Mouse (Mus musculus): ENCODE results near the gene Gpatch2.

Gpatch2 gene

DNA sequence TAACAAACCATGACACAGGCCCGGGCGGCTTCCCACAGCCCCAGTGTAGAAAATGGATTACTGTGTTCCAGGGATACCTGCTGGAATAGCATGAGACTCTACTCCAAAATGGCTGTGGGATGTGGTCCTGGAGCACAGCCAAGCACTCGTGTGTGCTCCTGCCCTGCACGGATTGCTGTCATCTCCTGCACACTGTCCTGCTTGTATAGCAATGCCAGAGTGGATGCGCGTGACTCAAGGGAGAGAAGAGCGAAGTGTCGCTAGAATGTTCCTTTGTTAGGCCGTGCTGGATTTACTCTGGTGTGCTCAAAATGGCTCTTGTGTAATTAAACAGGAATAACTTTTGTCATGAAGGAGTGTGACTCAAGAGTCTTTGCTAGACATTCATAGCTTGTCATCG is 87.9 kb downstream of the Gpatch2 start:
- DNase-seq (ENCODE audit: low read depth in 2 of 2, low spot score in 2 of 2) = no peak

DNA sequence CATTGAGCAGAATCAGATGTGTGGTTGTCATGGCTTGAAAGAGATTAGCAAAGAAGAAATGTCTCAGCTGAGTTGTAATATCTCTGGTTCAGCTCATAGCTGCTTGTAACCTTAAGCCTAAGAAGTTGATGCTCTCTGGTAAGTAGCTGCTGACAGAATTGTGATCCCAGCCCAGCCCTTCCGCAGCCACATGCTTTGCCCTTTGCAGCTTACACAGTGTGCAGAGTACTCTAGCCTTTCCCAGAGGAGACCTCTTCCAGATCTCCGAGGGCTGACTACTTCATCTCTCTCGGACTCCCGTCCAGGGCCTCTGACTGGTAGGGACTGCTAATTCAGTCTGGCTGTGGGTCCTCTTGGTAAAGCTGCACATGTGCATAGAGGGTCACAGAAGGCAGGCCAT is 92.0 kb downstream of the Gpatch2 start:
- DNase-seq (ENCODE audit: low read depth in 2 of 2, low spot score in 2 of 2) = no peak

DNA sequence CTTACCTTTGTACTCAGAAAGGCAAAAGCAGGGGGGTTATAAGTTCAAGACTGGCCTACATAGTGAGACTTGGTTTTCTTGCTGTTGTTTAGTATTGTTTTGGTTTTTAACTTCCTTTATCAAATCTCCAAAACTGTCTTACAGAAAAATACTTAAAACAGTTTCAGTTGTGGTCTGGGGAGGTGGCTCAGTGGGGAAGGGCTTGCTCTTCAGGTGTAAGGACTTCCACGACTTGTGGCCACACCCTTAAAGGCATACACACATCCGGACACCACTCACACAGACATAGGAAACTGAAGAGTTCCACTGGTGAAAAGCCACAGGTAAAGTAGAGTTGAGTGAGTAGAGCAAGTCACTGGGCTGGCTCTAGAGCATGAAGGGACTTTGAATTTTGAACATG is 93.2 kb downstream of the Gpatch2 start:
- no peak for DNase-seq (ENCODE audit: low read depth in 2 of 2, low spot score in 2 of 2)

DNA sequence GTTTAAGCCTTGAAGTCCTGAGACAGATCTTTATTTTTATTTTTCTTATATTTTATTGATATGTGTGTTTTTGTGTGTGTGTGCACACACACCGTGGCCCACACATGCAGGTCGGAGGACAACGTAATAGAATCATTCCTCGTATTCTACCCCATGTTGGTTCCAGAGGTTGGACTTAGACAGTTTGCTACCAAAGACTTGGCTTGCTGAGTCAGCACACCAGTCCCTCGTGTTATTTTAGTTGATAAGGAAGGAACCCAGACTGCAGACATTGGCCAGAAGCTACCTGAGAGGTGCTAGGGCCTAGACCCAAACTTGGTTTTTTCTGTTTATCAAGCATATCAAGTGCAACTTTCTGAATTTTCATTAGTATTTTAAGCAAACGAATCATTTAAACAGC is 95.8 kb downstream of the Gpatch2 start:
- no peak for DNase-seq (ENCODE audit: low read depth in 2 of 2, low spot score in 2 of 2)

DNA sequence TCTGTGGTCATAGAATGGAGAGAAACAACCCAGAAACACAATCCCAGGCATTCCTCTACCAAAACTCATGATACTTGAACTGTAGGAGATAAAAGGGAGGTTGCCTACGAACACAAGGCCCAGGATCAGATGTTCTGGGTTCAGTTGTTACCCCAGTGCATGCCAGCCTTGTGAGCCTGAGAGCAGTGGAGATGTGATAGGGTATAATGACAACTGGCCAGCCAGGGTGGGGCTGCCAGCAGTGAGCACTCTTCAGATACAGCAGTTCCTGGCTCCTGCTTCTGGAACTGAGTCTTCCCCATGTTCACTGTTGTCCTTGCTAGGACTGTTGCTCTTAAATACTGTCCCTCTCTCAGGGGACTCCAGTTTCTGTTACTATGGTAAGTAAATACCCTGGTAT is 98.0 kb downstream of the Gpatch2 start:
- no peak for DNase-seq (ENCODE audit: low read depth in 2 of 2, low spot score in 2 of 2)

DNA sequence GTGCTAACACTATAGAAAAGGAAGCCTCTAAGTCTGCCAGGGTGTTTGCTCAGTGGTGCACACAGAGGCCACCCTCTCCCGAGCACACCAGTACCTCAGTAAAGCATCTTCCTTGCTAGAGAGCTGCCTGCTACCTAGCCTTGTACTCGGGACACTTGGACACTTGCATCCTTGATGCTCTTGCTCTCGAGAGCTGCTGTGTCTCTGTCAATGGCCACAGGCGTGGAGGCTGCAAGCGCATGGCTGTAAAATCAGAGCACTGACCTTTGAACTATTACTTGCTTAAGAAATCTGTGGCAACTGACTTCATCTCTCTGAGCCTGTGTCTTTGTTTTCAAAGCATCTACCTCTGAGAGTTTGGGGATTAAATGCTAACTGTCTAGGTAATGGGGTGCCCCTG is 98.5 kb downstream of the Gpatch2 start:
- DNase-seq (ENCODE audit: low read depth in 2 of 2, low spot score in 2 of 2) = no peak

DNA sequence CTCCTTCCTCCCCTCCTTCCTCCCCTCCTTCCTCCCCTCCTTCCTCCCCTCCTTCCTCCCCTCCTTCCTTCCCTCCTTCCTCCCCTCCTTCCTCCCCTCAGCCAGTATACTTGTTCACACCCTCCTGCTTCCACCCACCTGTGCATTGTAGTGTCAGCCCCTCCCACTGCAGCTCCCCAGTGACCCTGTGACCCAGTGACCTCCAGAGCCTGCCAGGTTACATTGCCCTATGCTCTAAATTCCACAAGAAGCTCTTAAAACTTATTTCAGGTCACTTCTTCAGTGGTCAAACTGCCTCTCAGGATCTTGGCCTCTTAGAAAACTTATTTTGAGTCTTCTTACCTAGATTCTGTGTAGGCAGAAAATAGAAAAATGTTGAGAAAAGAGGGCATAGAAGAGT is 99.2 kb downstream of the Gpatch2 start:
- no peak for DNase-seq (ENCODE audit: low read depth in 2 of 2, low spot score in 2 of 2)

DNA sequence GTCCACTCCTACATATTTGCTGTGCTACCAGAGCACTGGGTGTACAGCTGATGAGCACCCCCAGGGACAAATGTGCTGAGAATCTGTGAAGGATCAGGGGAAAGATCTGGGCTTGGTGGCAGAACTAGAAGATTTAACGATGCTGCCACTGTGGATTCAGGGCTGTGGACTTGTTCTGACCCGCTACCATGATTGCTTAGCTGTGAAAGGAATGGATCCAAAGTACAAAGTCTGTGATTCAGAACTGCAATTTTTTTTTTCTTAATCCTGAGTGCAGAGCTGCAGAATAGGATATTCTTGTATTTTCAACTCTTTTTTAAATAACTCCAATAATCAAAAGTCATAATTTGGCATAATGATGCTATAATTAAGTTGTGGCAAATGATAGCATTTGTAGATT is 100.5 kb downstream of the Gpatch2 start:
- DNase-seq (ENCODE audit: low read depth in 2 of 2, low spot score in 2 of 2) = no peak

DNA sequence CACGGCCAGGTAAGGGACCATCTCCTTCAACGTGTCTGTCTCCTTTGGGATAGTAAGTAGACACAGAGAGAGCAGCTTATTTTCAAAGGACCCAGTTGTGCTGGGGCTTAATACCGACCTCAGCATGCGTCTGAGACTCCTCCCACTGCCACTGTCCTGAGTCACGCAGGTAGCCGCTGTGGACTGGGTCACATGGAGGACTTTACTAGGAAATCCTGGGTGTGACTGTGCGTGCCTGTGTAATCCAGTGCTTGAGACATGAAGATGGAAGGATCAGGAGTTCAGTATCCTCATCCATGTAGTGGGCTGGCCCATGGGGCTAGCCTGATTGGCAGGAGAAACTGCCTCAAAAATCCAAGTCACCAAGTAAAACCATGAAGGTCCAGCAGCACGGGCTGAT is 101.2 kb downstream of the Gpatch2 start:
- no peak for DNase-seq (ENCODE audit: low read depth in 2 of 2, low spot score in 2 of 2)

DNA sequence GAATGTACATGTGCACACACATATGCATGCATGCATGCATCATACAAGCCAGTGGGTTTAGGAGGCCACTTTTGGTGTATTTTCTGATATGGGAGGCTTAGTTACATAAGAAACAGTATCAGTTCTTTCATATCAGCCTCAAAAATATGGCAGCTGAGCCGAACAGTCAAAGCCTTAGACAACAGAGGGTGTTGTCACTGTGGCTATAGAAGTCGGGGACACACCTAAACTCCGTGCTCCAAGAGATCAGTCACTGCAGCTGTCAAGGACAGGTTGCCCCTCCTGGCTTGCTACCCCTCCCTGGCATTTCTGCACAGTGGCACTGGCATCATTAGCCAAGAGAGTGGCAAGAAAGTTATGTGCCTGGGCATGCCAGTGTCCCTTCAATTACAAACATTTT is 106.5 kb downstream of the Gpatch2 start:
- DNase-seq (ENCODE audit: low read depth in 2 of 2, low spot score in 2 of 2) = no peak

DNA sequence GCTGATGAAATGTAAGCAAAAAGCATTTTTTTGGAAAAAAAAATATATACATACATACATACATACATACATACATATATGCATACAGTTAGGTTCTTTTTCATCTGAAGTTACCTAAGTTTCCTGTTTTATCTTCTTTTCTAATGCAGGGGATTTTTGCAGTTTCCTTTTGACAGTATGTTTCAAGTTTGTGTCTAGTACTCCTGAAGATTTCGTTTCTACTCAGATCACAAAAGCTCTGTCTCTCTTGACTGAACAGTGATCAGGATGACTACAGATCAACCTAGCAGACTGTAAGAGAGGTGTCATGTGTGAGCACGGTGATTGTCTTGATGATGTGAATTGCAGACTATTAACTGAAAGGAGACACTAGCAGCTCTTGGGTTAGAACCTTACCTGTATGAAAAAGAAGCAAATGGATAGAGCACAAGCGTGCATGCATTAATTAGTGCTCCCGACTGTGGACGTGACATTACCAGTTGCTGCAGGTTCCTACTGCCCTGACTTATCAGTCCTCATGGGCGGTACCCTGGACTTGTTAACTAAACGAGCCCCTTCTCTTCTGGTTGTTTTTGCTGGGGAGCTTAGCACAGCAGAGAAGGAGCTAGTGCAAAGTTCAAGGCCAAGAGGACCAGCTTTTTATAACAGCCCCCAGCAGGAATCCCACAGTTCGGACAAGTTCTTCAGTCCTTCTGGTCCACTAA is 107.3 kb downstream of the Gpatch2 start:
- DNase-seq (ENCODE audit: low read depth in 2 of 2, low spot score in 2 of 2) = no peak

DNA sequence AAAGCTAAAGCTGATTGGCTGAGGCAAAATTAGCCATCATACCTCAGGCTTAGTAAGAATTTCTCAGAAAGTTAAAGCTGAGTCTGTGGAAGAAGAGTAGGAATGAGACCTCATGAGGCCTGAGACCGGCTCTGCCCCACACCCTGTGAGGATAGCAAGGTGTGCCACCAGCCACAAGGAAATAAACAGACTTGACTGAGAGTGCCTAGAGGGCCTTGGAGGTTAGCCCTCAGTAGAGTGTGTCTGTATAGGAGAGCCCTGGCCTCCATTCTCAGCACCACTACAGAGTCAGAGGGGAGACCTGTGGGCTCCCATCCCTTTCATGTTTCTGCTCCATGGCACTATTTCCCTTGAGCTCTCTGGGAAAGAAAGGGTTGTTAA is 107.9 kb downstream of the Gpatch2 start:
- DNase-seq (ENCODE audit: low read depth in 2 of 2, low spot score in 2 of 2) = no peak

DNA sequence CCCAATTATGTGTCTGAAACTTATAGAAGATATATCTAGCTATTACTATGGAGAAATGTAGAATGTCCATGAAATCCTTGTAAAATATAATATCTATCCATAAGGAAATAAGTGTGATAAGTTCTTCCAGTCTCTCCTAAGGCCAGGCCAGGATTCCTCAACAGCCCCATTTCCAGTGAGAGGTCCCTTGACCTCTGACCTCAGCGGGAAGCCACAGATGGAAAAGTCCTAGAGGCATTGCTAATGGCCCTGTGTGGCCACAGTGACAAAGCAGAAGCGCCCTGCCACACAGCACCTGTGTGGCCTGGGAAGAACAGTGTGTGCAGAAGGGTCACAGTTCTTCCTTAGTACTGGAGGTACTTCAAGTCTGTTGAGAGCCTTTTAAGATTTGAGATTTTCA is 127.2 kb downstream of the Gpatch2 start:
- DNase-seq (ENCODE audit: low read depth in 2 of 2, low spot score in 2 of 2) = no peak

DNA sequence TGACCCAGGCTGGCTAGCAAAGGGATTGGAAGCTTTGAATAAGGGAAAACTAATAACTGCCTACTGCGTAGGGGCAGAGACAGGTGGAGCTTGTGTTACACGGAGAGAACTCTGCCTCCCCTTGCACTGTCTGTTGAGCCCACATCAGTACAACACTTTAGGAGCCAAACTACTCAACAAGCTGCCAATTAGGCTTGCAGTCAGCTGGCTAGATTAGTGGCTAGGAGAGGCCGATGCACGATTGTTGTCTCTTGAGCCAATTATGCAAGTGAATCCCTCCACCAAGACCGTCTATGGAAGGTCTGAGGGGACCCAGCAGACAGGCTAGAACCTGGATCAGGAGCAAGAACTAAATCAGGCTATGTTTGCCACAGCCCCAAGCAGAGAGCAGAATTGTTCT is 129.8 kb downstream of the Gpatch2 start:
- no peak for DNase-seq (ENCODE audit: low read depth in 2 of 2, low spot score in 2 of 2)

DNA sequence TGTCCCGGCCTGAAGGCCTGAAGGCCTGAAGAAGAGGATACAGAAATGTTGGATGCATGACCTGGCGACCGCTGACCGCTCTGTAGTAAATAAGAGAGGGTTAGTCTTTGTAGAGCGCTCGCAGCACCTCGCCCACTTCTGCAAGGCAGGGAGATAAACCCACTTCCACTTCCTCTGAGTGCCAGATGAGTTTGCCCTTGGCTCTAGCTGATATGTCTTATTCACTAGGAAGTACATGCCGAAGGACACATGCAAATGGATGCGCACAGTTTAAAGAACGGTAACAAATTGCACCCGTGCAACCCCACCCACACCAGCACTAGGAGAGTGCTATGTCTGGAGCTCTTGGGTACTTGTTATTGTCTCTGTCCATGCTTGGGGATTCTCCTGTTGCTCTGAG is 131.6 kb downstream of the Gpatch2 start:
- no peak for DNase-seq (ENCODE audit: low read depth in 2 of 2, low spot score in 2 of 2)

DNA sequence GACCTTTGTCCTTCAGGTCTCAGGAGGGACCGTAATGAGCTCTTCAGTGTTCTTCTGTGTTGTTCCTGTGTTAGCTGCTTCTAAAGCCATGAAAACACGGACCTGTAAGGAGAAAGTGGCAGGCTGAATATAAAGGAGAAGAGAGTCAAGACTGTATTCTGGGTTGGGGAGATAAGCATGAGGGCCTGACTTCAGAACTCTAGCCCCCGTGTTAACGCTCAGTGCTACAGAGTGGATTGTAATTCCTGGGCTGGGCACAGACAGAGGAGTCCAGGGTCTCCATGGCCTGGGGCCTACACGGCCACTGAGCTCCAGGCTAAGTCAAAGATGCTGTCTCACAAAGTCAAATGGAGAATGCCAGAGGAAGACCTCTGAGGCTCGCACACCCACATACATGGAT is 132.3 kb downstream of the Gpatch2 start:
- no peak for DNase-seq (ENCODE audit: low read depth in 2 of 2, low spot score in 2 of 2)

DNA sequence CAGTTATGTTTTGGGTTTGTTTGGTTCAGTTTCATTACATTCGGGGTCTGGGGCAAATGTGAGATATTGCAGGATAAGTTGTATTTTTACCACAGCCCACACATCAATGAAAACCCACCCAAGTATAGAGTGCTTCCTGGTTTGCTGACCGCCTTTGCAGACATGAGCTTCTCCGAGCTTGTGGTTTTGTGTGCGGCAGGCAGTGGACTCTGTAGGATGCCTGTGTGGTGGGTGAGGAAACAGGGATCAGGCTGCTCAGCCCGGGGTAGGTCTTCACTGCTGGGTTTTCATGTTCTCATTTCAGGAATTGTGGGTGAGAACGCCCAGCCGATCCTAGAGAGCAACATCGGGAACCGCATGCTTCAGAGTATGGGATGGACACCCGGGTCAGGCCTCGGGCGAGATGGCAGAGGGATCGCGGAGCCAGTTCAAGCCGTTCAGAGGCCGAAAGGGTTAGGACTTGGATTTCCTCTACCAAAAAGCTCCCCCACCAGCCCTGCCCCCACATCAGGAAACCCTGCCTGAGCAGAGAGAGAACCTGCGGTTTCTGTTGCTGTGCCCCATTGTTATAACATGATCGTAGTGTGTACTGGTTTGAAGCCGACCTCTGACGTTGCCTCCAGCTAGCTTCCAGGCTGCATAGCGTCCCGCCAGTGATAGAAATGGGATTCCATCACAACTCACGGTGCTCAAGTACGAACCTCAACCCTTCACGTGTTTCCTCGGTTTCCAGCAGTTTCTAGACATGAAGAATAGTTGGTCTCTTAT is 132.9 kb downstream of the Gpatch2 start:
- DNase-seq (ENCODE audit: low read depth in 2 of 2, low spot score in 2 of 2) = peak in 1 of 2 experiments; percentile 20

DNA sequence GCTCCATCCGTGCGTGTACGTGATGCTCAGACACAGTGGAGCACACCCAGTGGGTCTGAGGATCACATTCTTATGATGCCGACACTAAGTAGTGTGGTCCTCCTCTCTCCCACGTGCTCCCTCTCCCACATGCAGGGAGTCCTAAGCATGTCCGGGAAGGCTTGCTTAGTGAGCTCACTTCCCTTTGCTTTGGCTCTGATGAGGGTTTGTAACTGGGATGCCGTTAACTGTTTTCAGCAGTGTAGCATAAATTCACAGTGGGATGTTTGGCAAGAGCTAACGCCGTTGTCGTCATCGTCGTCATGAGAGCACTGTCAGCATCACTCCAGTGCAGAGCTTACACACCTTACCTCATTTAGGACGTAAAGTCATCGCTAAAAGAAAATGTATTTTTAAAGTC is 133.6 kb downstream of the Gpatch2 start:
- no peak for DNase-seq (ENCODE audit: low read depth in 2 of 2, low spot score in 2 of 2)

DNA sequence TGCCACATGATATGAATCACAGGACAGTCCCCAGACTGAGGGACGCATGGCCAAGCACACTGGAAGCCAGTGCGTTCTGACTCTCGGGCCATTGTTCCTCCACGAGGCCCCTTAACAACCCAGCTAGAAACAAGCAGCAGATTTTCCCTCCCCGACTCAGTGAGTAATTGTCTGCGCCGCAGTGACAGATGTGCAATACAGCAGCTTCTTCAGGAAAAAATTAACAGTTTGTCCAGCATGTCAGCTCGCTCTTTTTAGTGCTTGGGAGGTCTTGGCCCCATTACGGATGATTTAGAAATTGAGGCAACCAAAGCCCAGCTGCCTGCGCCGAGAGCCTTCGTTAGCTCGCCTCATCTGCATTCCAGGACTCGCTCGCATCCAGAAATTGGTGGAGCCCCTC is 140.9 kb downstream of the Gpatch2 start:
- DNase-seq (ENCODE audit: low read depth in 2 of 2, low spot score in 2 of 2) = no peak

DNA sequence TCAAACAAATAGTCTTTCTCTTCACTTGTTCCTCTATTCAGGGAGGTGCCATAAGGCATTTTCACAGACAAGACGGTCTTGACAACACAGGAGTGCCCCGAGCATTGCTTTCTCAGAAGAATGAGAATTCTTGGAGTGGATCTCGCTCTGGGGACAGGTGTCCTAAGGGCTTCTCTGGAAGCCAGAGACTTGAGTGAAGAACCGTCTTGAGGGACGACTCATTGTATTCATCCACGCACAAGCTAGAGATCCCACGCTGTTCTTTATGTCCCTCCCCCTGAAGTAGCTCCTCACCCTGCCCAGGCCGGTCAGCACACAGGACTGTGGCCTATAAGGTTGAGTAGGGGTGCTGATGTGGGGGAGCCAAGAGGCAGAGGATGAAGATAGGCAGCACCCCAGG is 141.6 kb downstream of the Gpatch2 start:
- no peak for DNase-seq (ENCODE audit: low read depth in 2 of 2, low spot score in 2 of 2)

DNA sequence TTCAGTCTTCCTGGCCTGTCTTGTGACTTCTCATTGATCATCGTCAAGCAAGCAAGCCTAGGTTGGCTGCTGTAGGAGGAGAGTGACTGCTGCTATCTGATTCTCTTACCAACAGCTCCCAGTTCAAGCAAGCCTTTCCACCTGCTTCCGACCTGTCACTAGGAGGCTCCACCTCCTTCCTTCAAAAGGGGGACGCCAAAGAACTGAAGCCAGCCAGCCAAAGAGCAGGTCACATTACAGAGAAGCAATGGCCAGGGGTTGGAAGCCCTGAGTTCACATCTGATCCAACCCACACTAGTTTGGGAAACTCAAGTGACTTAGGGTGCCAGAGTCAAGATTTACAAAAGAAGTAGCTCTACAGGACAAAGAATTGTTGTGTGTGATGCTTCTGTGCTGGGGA is 144.9 kb downstream of the Gpatch2 start:
- no peak for DNase-seq (ENCODE audit: low read depth in 2 of 2, low spot score in 2 of 2)

DNA sequence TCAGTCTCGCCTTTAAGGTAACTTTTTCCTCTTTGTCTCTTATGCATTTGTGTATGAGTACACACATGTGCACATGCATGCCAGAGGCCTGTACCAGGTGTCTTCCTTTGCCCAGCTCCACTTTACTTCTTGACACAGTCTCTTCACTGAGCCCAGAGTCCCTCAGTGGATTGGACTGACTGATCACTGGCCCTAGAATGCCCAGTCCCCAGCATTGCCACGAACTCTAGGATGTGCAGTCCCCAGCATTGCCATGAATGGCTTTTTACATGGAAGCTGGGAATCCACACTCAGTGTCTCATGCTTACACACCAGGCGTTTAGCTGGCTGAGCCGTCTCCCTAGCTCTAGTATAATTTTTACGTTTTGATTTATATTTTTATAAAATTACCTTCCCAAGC is 147.2 kb downstream of the Gpatch2 start:
- DNase-seq (ENCODE audit: low read depth in 2 of 2, low spot score in 2 of 2) = no peak

DNA sequence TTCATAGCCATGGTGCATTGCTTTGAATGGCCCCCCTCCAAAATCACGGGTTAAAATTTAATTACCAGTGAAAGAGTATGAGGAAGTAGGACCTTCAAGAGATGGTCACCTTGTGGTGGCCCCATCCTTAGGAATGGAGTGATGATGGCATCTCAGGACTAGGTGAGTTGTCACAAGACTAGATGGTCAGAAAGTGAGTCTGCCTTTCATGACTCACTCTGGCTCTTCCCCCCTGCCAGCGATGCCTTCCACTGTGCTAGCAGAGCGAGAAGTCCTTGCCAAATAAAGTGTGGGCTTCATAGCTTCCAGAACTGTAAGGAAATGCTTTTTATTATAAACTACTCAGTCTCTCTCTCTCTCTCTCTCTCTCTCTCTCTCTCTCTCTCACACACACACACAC is 150.1 kb downstream of the Gpatch2 start:
- no peak for DNase-seq (ENCODE audit: low read depth in 2 of 2, low spot score in 2 of 2)

All from CD8-positive naive resting alpha-beta T cell, adult 2 months (primary cell).